Mouse (Mus musculus) erythroblast, adult 5-6 weeks (primary cell): ENCODE data around the gene 4933400A11Rik. TPM values are rescaled to one million over a fixed set of nuclear protein-coding genes. Genes with fewer than 3 reads are reported as not detected.

Experiments
- total RNA-seq, 2 experiments: library from RNA; stranded (forward) in 1 of 2; stranded (reverse) in 1 of 2; fragments of 150-400 nt in 1 of 2; fragments of 200-764, 138-1000 nt in 1 of 2; gene quantifications; 2 replicates each; pipeline versions ENCODE4 v1.2.3 to v1.2.4; 2015 to 2017; ENCODE audit warnings: low replicate concordance in 2 of 2

4933400A11Rik gene
- total RNA-seq, 2 experiments from 2014 or later, result not detected

Other genes starting within 250 kb of the 4933400A11Rik start
- gene Mid1, start 94.4 kb downstream of the 4933400A11Rik start, total RNA-seq (2015; ENCODE audit: low replicate concordance), result 7.1 and 9.4 TPM in 2 replicates
- gene Mid1, start 94.4 kb downstream of the 4933400A11Rik start, total RNA-seq (2017; ENCODE audit: low replicate concordance), result 0.68 and 7.4 TPM in 2 replicates
- 4.0 and 24.0 TPM in 2 replicates for gene Gm21887, start 230.0 kb upstream of the 4933400A11Rik start, total RNA-seq (2015; ENCODE audit: low replicate concordance)
- gene Gm21887, start 230.0 kb upstream of the 4933400A11Rik start, total RNA-seq (2017; ENCODE audit: low replicate concordance), result 59.6 and 87.8 TPM in 2 replicates